Mouse (Mus musculus): ENCODE results near the gene Bet1l. TPM values are rescaled to one million over a fixed set of nuclear protein-coding genes. Genes with fewer than 3 reads are reported as not detected.

Bet1l gene
- 23.2 and 34.0 TPM in 2 replicates for polyA plus RNA-seq (2012; rRNA removed; ENCODE audit: low replicate concordance)

GRCm38 (mm10) chr7:140857550-140858505 lies at the start of gene Bet1l:
TSS of gene Bet1l (minus strand) at chr7:140857577.

DNA sequence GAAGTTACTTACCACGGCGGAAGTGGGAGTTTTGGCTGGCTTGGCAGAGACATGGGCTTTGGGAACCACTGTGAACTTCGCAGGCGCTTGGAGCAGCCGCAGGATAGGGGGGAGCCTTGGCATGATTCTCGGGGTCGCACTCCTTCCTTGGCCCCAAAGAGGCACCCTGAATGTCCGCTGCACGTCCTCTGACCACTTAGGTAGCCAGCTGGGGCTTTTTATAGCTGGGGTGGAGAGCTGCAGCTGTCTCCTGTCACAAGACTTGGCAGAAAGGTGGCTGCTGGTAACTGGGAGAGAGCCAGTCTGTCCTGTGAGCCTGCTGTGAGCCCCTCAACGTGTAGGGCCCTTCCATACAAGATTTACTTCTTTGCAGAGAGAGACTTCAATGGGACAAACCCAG lies 42.8 kb upstream of the Bet1l start, which contains the start of gene Cox8b:
Cox8b (minus strand) TSS at position 227 of the 400 bp plus-strand sequence.

GRCm38 (mm10) chr7:140881696-140882468 lies 24.5 kb upstream of the Bet1l start, which contains the start of the genes Psmd13 and Sirt3:
TSS of gene Psmd13 (plus strand) at chr7:140881968.
TSS of gene Sirt3 (minus strand) at chr7:140882309.

GRCm38 (mm10) chr7:140856785-140857549 lies 410 bp downstream of the Bet1l start, which contains the start of gene Ric8a:
TSS of gene Ric8a (plus strand) at chr7:140856957.

GRCm38 (mm10) chr7:140855860-140856784 lies 1.3 kb downstream of the Bet1l start, which contains the start of gene Gm45785:
TSS of gene Gm45785 (minus strand) at chr7:140856331.

GRCm38 (mm10) chr7:140847755-140848580 lies 9.4 kb downstream of the Bet1l start, which contains the start of gene Odf3:
TSS of gene Odf3 (plus strand) at chr7:140847805.

DNA sequence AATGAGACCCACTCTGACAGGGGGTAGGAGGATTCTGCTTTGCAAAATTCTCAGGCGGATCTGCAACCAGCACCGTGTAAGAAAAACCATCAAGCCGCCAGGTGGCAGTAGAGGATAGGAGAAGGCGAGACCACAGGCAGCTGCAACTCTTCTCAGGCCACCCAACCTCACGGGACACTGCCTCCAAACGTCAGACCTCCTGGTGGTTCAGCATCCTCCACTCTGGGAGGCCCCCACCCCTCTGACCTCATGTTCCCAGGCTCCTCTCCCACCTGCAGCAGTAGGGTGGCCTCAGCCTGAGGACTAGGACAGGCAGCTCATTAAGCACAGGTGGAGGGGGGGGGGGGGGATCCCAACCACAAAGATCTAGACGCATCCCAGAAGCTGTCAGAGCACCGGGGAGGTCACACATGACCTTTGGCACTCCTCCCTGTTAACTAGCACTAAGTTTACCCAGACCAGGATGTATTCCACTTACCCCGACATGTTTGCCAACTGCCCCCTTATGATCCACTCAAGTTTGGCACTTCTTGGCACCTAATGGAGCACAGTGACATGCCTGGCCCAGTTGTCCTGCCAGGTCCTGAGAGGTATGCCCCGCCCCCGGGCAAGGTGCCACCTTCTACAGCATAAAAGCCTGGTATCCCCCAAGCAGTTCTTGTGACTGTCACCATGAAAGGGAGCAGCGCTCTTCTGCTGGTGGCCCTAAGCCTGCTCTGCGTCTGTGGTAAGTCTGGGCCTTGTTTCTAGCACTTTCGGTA lies 12.3 kb downstream of the Bet1l start, which contains the start of gene Scgb1c1:
Scgb1c1 (plus strand) TSS at position 643 of the 761 bp plus-strand sequence.

GRCm38 (mm10) chr7:140834968-140835757 lies 22.2 kb downstream of the Bet1l start, which contains the start of gene Urah:
TSS of gene Urah (plus strand) at chr7:140835018.

DNA sequence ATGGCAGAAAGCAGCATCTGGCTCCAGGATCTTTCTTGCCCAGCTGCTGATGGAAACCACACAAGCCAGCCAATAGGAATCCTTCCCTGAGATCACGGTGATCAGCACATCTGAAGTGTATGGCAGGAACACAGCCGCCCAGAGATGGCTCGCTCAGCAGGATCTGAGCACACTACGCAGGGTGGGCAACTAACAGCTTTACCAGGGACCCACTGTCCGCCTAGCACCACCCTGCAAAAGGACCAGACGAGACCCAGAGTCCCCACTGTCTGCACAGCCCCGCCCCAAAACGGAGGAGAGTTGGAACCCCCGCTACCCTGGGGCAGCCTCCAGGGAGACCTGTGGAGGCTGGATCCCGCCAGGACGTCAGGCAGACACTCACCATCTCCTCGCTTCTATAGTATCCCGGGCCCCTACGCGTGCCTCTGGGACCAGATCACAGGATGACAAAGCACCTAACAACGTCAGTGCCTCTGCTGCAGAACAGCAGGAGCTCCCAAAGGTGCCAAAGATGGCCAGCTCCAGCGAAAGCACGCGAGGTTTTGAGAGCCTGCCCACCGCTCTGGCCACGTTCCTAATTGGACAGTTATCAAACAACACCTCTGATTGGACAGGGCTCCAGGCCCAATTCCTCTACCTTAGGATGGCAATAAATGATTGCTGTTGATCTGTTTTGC lies 35.6 kb downstream of the Bet1l start, which contains the start of gene Zfp941:
Zfp941 (minus strand) TSS at position 526 of the 677 bp plus-strand sequence.

Other genes with a start within 250 kb of the Bet1l start
- gene Olfr61, start 228.6 kb downstream of the Bet1l start, polyA plus RNA-seq (2012; rRNA removed; ENCODE audit: low replicate concordance): not detected in 2 replicates
- gene Olfr53, start 211.1 kb downstream of the Bet1l start, polyA plus RNA-seq (2012; rRNA removed; ENCODE audit: low replicate concordance): not detected in 2 replicates
- not detected in 2 replicates for gene Olfr539, start 197.6 kb downstream of the Bet1l start, polyA plus RNA-seq (2012; rRNA removed; ENCODE audit: low replicate concordance)
- gene Olfr45, start 175.6 kb downstream of the Bet1l start, polyA plus RNA-seq (2012; rRNA removed; ENCODE audit: low replicate concordance): not detected in 2 replicates
- not detected in 2 replicates for gene Olfr541, start 160.3 kb downstream of the Bet1l start, polyA plus RNA-seq (2012; rRNA removed; ENCODE audit: low replicate concordance)
- gene Cyp2e1, start 93.8 kb downstream of the Bet1l start, polyA plus RNA-seq (2012; rRNA removed; ENCODE audit: low replicate concordance): 154 and 260 TPM in 2 replicates
- gene Syce1, start 69.7 kb downstream of the Bet1l start, polyA plus RNA-seq (2012; rRNA removed; ENCODE audit: low replicate concordance): 0.12 and 0.17 TPM in 2 replicates
- 0.02 and 0.07 TPM in 2 replicates for gene Zfp941, start 35.4 kb downstream of the Bet1l start, polyA plus RNA-seq (2012; rRNA removed; ENCODE audit: low replicate concordance)
- 35.9 and 51.0 TPM in 2 replicates for gene Urah, start 22.6 kb downstream of the Bet1l start, polyA plus RNA-seq (2012; rRNA removed; ENCODE audit: low replicate concordance)
- gene Scgb1c1, start 12.0 kb downstream of the Bet1l start, polyA plus RNA-seq (2012; rRNA removed; ENCODE audit: low replicate concordance): not detected in 2 replicates
- 0.19 and 0.24 TPM in 2 replicates for gene Odf3, start 9.8 kb downstream of the Bet1l start, polyA plus RNA-seq (2012; rRNA removed; ENCODE audit: low replicate concordance)
- not detected in 2 replicates for gene Gm45785, start 1.2 kb downstream of the Bet1l start, polyA plus RNA-seq (2012; rRNA removed; ENCODE audit: low replicate concordance)
- gene Ric8a, start 620 bp downstream of the Bet1l start, polyA plus RNA-seq (2012; rRNA removed; ENCODE audit: low replicate concordance): 125 and 131 TPM in 2 replicates
- 48.3 and 59.6 TPM in 2 replicates for gene Psmd13, start 24.4 kb upstream of the Bet1l start, polyA plus RNA-seq (2012; rRNA removed; ENCODE audit: low replicate concordance)
- 29.0 and 45.3 TPM in 2 replicates for gene Sirt3, start 24.7 kb upstream of the Bet1l start, polyA plus RNA-seq (2012; rRNA removed; ENCODE audit: low replicate concordance)
- gene Cox8b, start 42.9 kb upstream of the Bet1l start, polyA plus RNA-seq (2012; rRNA removed; ENCODE audit: low replicate concordance): 395 and 928 TPM in 2 replicates
- gene Nlrp6, start 63.3 kb upstream of the Bet1l start, polyA plus RNA-seq (2012; rRNA removed; ENCODE audit: low replicate concordance): 0.30 TPM in 1 of 2 replicates, not detected in the other
- gene Pgghg, start 83.8 kb upstream of the Bet1l start, polyA plus RNA-seq (2012; rRNA removed; ENCODE audit: low replicate concordance): 49.9 and 60.2 TPM in 2 replicates
- 2.6 and 4.0 TPM in 2 replicates for gene Ifitm5, start 92.7 kb upstream of the Bet1l start, polyA plus RNA-seq (2012; rRNA removed; ENCODE audit: low replicate concordance)
- gene Gm45717, start 98.4 kb upstream of the Bet1l start, polyA plus RNA-seq (2012; rRNA removed; ENCODE audit: low replicate concordance): not detected in 2 replicates
- gene Ifitm2, start 98.4 kb upstream of the Bet1l start, polyA plus RNA-seq (2012; rRNA removed; ENCODE audit: low replicate concordance): 1,072 and 1,260 TPM in 2 replicates
- gene Ifitm1, start 109.6 kb upstream of the Bet1l start, polyA plus RNA-seq (2012; rRNA removed; ENCODE audit: low replicate concordance): 132 and 165 TPM in 2 replicates
- gene Ifitm3, start 153.2 kb upstream of the Bet1l start, polyA plus RNA-seq (2012; rRNA removed; ENCODE audit: low replicate concordance): 410 and 816 TPM in 2 replicates
- 10.7 and 37.4 TPM in 2 replicates for gene Ifitm6, start 160.3 kb upstream of the Bet1l start, polyA plus RNA-seq (2012; rRNA removed; ENCODE audit: low replicate concordance)
- not detected in 2 replicates for gene Gm17387, start 171.6 kb upstream of the Bet1l start, polyA plus RNA-seq (2012; rRNA removed; ENCODE audit: low replicate concordance)
- gene B4galnt4, start 203.5 kb upstream of the Bet1l start, polyA plus RNA-seq (2012; rRNA removed; ENCODE audit: low replicate concordance): 1.0 and 2.5 TPM in 2 replicates
- gene Pkp3, start 220.6 kb upstream of the Bet1l start, polyA plus RNA-seq (2012; rRNA removed; ENCODE audit: low replicate concordance): 30.8 and 48.9 TPM in 2 replicates
- gene Sigirr, start 243.0 kb upstream of the Bet1l start, polyA plus RNA-seq (2012; rRNA removed; ENCODE audit: low replicate concordance): 30.1 and 44.1 TPM in 2 replicates

Data from mammary gland, adult 2 months (tissue).